Mouse (Mus musculus): Measurements from ENCODE around the gene Defb26.
A peak's percentile ranks its signal among the peaks of the same experiment; 100 is the strongest.

- TF ChIP-seq POLR2A (IDR thresholded peaks at IDR 0.05; ENCODE audit: insufficient read length, low read depth) (no peak), USF1 (IDR thresholded peaks at IDR 0.05; ENCODE audit: low read depth) (peak; percentile 44)
These were observed 30.6 kb downstream of the Defb26 start for GRCm38 (mm10) chr2:152480881-152481280.
